Mouse (Mus musculus): ENCODE data around the gene Mfsd4a. TPM values are rescaled to one million over a fixed set of nuclear protein-coding genes. Genes with fewer than 3 reads are reported as not detected.

Gene Mfsd4a
- polyA plus RNA-seq, 1 experiment from 2014 or later = 27.3 TPM

- Histone ChIP-seq H3K36me3 (ENCODE audit: insufficient read depth, low read length) (no peaks in the 10 kb centered on the region), H3K4me1 (replicated peaks; ENCODE audit: insufficient read depth, low read length) (peaks cover 5% of the 10 kb centered on the region; the same call in 1 of the 2 replicates), H3K27me3 (ENCODE audit: insufficient read depth, low read length) (no peaks in the 10 kb centered on the region), H3K4me2 (ENCODE audit: low read length) (no peak overlapping the region), H3K9ac (ENCODE audit: low read depth, low read length) (no peak overlapping the region), H3K27ac (no peak overlapping the region), H3K9me3 (replicated peaks; ENCODE audit: low read length) (no peaks in the 10 kb centered on the region), H3K4me3 (replicated peaks; ENCODE audit: low read depth, low read length) (no peak overlapping the region)
- 42% methylated on average over 1 of the region's 1 CpGs for WGBS
- ATAC-seq (replicated peaks; ENCODE audit: low FRiP score, low read depth) = no peak
- peak; percentile 66 for DNase-seq (ENCODE audit: low spot score)
- TF ChIP-seq CTCF (IDR thresholded peaks at IDR 0.05; ENCODE audit: low read depth) = no peak
Observed at GRCm38 (mm10) chr1:132003817-132004216, 64.0 kb downstream of the Mfsd4a start.

- 69% methylated on average over 2 of the region's 2 CpGs for WGBS
- Histone ChIP-seq H3K27me3 (ENCODE audit: insufficient read depth, low read length) (no peaks in the 10 kb centered on the region), H3K4me1 (replicated peaks; ENCODE audit: insufficient read depth, low read length) (0 out of 2 replicates have a peak, but pooled peaks cover 5% of the 10 kb centered on the region), H3K27ac (no peak overlapping the region), H3K9me3 (replicated peaks; ENCODE audit: low read length) (no peaks in the 10 kb centered on the region), H3K4me3 (replicated peaks; ENCODE audit: low read depth, low read length) (no peak overlapping the region), H3K9ac (ENCODE audit: low read depth, low read length) (no peak overlapping the region), H3K36me3 (ENCODE audit: insufficient read depth, low read length) (no peaks in the 10 kb centered on the region), H3K4me2 (ENCODE audit: low read length) (no peak overlapping the region)
- TF ChIP-seq CTCF (IDR thresholded peaks at IDR 0.05; ENCODE audit: low read depth) = no peak
- DNase-seq (ENCODE audit: low spot score) = no peak
- ATAC-seq (replicated peaks; ENCODE audit: low FRiP score, low read depth) = no peak
Observed at GRCm38 (mm10) chr1:132003111-132003510, 64.8 kb downstream of the Mfsd4a start.

DNA sequence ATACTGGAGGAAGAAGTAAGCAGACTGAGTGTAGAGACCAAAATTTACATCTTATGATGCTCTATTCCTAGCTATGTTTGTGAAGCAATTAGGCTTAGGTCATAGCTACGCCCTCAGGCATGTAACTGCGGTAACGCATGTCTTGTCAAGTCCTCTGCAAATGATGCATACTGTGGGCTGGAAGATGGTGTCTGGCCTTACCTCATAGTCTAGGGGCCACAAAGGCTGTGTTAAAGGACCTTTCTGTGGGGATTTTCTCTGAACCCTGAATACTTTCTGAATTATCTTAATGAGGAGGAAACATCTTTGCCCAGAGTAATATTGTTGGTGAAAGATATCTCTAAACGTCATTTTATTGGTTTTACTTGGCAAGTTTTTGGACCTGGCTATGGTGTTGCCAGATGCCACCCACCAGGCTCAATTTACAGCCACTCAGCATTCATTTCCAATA lies 66.0 kb downstream of the Mfsd4a start:
- Histone ChIP-seq H3K9me3 (replicated peaks; ENCODE audit: low read length) (no peaks in the 10 kb centered on the region), H3K4me2 (ENCODE audit: low read length) (no peak overlapping the region), H3K4me3 (replicated peaks; ENCODE audit: low read depth, low read length) (no peak overlapping the region), H3K36me3 (ENCODE audit: insufficient read depth, low read length) (no peaks in the 10 kb centered on the region), H3K27me3 (ENCODE audit: insufficient read depth, low read length) (no peaks in the 10 kb centered on the region), H3K9ac (ENCODE audit: low read depth, low read length) (no peak overlapping the region), H3K27ac (no peak overlapping the region), H3K4me1 (replicated peaks; ENCODE audit: insufficient read depth, low read length) (0 out of 2 replicates have a peak, but pooled peaks cover 5% of the 10 kb centered on the region)
- WGBS = 77% methylated on average over 4 of the region's 4 CpGs
- TF ChIP-seq CTCF (IDR thresholded peaks at IDR 0.05; ENCODE audit: low read depth) = no peak
- ATAC-seq (replicated peaks; ENCODE audit: low FRiP score, low read depth) (no peak), DNase-seq (ENCODE audit: low spot score) (no peak)

- H3K27me3 ChIP-seq (ENCODE audit: insufficient read depth, low read length) = no peaks in the 10 kb centered on the region
- ATAC-seq (replicated peaks; ENCODE audit: low FRiP score, low read depth) (no peak), DNase-seq (ENCODE audit: low spot score) (no peak)
- no peak overlapping the region for H3K9ac ChIP-seq (ENCODE audit: low read depth, low read length)
- H3K4me2 ChIP-seq (ENCODE audit: low read length) = no peak overlapping the region
- no peaks in the 10 kb centered on the region for H3K36me3 ChIP-seq (ENCODE audit: insufficient read depth, low read length)
- no peaks in the 10 kb centered on the region for H3K9me3 ChIP-seq (replicated peaks; ENCODE audit: low read length)
- no peak overlapping the region for H3K4me3 ChIP-seq (replicated peaks; ENCODE audit: low read depth, low read length)
- H3K4me1 ChIP-seq (replicated peaks; ENCODE audit: insufficient read depth, low read length) = no peaks in the 10 kb centered on the region
- TF ChIP-seq CTCF (IDR thresholded peaks at IDR 0.05; ENCODE audit: low read depth) = peak; percentile 60
- H3K27ac ChIP-seq = no peak overlapping the region
Observed at GRCm38 (mm10) chr1:132000506-132000905, 67.4 kb downstream of the Mfsd4a start.

DNA sequence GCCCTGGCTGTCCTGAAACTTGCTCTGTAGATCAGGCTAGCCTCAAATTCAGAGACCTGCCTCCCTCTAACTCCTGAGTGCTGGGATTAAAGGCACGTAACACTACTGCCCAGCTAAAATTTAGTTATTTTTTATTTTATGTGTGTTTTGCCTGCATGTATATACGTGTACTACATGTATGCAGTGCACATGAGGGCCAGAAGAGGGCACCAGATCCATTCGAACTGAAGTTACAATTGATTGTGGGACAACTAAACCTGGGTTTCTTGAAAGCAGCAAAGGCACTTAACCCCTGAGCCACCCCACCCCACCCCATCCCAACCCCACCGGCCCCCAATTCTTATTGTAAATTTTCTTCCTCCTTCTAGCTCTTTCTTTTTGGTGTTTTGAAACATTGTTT lies 72.8 kb downstream of the Mfsd4a start:
- ATAC-seq (replicated peaks; ENCODE audit: low FRiP score, low read depth) = no peak
- H3K27me3 ChIP-seq (ENCODE audit: insufficient read depth, low read length) = no peaks in the 10 kb centered on the region

DNA sequence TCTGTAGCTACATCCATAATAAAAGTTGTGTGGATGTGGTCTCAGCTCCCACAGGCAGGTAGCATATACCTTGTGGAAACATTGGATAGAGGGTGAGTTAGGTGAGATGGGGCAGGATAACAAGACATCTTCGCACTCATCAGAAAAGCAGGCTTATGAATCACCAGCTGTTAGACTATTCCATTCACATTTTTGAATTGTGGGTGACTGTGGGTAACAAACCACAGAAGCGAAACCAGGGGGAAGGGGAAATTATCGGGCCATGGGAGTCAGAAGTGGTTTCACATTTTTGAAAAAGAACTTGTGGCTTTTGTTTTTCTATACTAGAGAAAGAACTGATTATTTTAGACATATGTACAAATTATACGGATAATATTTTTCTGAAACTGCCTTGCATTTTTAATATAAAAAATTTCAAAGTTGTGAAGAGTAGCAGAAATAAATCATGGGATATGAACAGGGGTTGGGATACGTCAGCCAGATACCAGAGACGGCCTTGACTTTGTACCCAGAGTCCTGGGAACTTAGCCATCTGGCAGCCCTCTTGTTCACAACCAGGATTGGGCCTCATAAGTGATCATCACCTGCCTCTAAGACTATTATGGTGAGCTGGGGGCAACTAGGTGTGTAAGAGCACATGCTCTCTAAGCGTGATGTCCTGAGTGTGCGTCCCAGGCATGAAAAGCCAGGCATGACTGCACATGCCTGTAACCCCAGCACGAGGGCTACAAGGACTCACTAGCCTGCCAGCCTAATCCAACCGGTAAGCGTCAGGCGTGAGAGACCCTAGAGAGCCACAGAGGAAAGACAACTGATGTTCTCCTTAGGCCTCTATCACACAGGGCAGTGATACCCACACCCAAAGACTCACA lies 74.5 kb downstream of the Mfsd4a start:
- H3K9ac ChIP-seq (ENCODE audit: low read depth, low read length) = no peak overlapping the region
- no peaks in the 10 kb centered on the region for H3K27me3 ChIP-seq (ENCODE audit: insufficient read depth, low read length)
- H3K4me3 ChIP-seq (replicated peaks; ENCODE audit: low read depth, low read length) = no peak overlapping the region
- no peaks in the 10 kb centered on the region for H3K4me1 ChIP-seq (replicated peaks; ENCODE audit: insufficient read depth, low read length)
- no peak overlapping the region for H3K27ac ChIP-seq
- TF ChIP-seq CTCF (IDR thresholded peaks at IDR 0.05; ENCODE audit: low read depth) = no peak
- 73% methylated on average over 12 of the region's 12 CpGs for WGBS
- no peak overlapping the region for H3K4me2 ChIP-seq (ENCODE audit: low read length)
- H3K36me3 ChIP-seq (ENCODE audit: insufficient read depth, low read length) = no peaks in the 10 kb centered on the region
- no peak for DNase-seq (ENCODE audit: low spot score)
- no peak for ATAC-seq (replicated peaks; ENCODE audit: low FRiP score, low read depth)
- H3K9me3 ChIP-seq (replicated peaks; ENCODE audit: low read length) = no peaks in the 10 kb centered on the region

More for the DNA sequence above, 72.8 kb downstream of the Mfsd4a start:
- WGBS = 40% methylated on average over 4 of the region's 4 CpGs
- no peaks in the 10 kb centered on the region for H3K9me3 ChIP-seq (replicated peaks; ENCODE audit: low read length)
- no peak overlapping the region for H3K9ac ChIP-seq (ENCODE audit: low read depth, low read length)
- H3K4me2 ChIP-seq (ENCODE audit: low read length) = no peak overlapping the region
- no peak overlapping the region for H3K4me3 ChIP-seq (replicated peaks; ENCODE audit: low read depth, low read length)
- H3K27ac ChIP-seq = no peak overlapping the region
- no peaks in the 10 kb centered on the region for H3K4me1 ChIP-seq (replicated peaks; ENCODE audit: insufficient read depth, low read length)
- peak; percentile 62 for DNase-seq (ENCODE audit: low spot score)
- H3K36me3 ChIP-seq (ENCODE audit: insufficient read depth, low read length) = no peaks in the 10 kb centered on the region
- TF ChIP-seq CTCF (IDR thresholded peaks at IDR 0.05; ENCODE audit: low read depth) = peak; percentile 82
